Mouse (Mus musculus): ENCODE data around the gene Zfp566. TPM values are rescaled to one million over a fixed set of nuclear protein-coding genes. Genes with fewer than 3 reads are reported as not detected.
A peak's percentile ranks its signal among the peaks of the same experiment; 100 is the strongest.

Zfp566 gene
- total RNA-seq, 2 experiments from 2014 or later, result 2.2 TPM

DNA sequence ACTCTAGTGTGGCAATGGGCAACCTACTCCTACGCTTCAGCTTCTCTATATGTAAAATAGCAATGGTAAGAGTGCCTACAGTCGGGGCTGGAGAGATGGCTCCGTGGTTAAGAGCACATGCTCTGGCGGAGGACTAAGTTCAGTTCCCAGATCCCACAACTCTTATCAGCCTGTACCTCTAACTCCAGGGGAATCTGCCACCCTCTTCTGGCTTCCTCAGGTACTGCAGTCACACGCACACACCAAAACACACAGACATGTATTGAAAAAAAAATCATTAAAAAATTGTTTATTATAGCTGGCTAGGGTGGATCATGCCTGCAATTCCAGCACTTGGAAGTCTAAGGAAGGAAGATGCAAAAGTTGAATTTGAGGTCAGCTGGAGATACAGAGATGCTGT lies 27.8 kb downstream of the Zfp566 start:
- no peak for DNase-seq (ENCODE audit: low spot score)
- intact Hi-C loops (cut with DNase I), result no loop called here

DNA sequence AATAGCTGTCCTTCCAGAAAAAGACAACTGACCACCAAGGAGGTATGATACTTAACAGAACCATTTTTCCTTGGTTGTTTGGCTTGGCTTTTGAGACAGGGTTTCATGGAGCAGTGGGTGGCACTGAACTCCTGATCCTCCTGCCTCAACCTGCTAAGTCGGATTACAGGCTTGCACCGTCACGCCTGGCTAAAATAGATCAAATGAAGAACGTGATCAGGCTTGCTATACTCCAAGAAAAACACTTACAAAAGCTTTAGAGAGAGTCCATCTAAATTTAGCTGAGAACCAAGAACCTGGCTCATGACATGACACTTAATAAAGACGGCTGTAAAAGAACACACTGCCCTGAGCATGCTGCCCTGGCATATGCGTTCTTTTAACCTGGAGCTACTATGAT lies 30.0 kb downstream of the Zfp566 start:
- intact Hi-C loops (cut with DNase I), result no loop called here
- no peak for DNase-seq (ENCODE audit: low spot score)

DNA sequence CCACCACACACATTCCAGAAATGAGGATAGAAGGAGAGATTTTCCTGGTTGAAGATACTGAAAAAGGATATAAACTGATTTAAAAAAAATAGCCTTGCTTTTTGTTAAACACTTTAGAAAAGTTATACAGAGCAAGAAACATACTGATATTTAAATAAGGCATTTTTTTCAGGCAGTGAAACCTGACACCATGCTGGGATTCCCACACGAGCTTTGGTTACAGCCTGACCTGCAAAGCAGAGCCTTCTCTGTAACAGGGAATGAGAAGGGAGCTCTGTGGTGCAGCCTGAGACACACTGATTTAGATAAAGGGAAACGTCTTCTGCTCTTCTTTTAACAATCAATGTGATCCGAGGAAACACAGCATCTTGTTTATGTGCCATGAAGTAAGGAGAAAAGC lies 36.7 kb downstream of the Zfp566 start:
- no peak for DNase-seq (ENCODE audit: low spot score)
- intact Hi-C loops (cut with DNase I), result loop anchor here (5.0 kb wide), 2 partner anchors 34 to 146 kb away; partner anchors contain the start of genes Zfp27 and Zfp383

DNA sequence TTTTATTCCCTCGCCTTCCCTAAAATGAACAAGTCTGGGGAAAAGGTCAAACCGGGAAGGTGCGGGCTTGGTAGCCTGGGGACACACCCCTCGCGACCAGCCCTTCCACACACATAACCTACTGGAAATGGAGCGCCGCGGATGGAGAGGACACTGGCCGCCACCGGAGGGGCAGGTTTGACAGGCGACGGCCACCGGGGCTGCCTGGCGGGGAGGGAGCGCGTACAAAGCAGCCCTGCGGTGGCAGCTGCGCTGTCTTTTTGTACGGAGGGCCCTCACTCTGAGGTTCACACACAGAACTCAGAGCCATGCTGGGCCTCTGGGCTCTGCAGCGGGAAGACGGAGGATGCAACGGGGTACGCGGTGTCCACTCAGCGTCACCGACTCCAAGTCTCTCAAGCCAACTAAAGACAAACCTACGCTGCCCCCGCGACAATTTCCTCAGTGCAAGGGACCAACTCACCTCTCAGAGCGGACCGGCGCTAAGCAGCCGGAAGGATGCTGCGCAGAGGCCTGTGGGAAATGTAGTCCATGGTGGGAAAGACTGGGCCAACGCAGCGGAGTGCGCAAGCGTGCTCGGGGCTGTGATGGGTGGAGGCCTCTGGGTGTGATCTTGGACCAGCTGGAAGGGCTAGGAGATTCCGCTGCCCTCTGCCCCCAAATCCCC lies 39.3 kb downstream of the Zfp566 start, which contains the start of gene Zfp14:
TSS of gene Zfp14 (minus strand) at position 499 of the 667 bp plus-strand sequence.
- intact Hi-C loops (cut with DNase I), result loop anchor here (5.0 kb wide), 2 partner anchors 36 to 144 kb away; partner anchors contain the start of genes Zfp27 and Zfp383
- DNase-seq (ENCODE audit: low spot score), result peak; percentile 82

DNA sequence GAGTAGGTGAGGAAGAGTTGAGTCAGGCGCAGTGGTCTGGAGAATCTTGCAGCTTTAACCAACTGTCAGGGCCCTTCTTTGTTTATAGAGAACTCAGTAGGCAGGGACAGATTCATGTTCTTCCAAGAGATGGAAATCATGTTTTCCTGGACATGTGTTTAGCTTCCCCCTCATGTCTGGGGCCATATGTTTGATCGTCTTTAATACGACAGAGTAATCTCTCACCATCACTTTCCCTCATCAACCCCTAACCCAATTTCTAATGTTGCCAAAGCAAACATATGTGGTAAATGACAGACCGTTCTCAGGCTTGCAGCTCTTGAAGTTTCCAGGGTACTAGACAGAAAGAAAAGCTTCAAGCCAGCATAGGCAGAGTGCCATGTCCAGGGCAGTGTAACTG lies 42.2 kb downstream of the Zfp566 start:
- DNase-seq (ENCODE audit: low spot score), result no peak
- intact Hi-C loops (cut with DNase I), result no loop called here

- intact Hi-C loops (cut with DNase I), result no loop called here
- no peak for DNase-seq (ENCODE audit: low spot score)
Observed at GRCm38 (mm10) chr7:30044354-30044753, 46.0 kb downstream of the Zfp566 start.

GRCm38 (mm10) chr7:30034331-30034730 lies 56.0 kb downstream of the Zfp566 start:
- DNase-seq (ENCODE audit: low spot score), result no peak
- intact Hi-C loops (cut with DNase I), result no loop called here

DNA sequence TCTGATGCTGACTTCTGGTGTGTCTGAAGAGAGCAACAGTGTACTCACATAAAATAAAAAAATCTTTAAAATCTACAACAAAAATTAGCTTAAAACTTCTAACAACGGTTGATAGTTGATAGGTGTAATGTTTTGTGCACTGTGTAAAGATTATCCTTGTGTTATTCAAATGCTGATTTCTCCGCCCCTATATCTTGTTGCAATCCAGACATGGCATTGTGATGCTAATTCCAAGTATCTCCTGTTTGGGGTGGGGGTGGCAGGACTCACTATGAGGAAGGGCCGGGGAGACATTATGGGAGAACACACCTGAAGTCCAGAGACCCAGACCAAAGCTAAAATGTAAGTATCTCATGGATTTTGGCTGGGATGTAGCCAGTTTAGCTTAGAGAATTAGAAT lies 58.9 kb downstream of the Zfp566 start:
- intact Hi-C loops (cut with DNase I), result no loop called here
- no peak for DNase-seq (ENCODE audit: low spot score)

GRCm38 (mm10) chr7:30030677-30031076 lies 59.6 kb downstream of the Zfp566 start:
- DNase-seq (ENCODE audit: low spot score), result no peak
- intact Hi-C loops (cut with DNase I), result no loop called here

DNA sequence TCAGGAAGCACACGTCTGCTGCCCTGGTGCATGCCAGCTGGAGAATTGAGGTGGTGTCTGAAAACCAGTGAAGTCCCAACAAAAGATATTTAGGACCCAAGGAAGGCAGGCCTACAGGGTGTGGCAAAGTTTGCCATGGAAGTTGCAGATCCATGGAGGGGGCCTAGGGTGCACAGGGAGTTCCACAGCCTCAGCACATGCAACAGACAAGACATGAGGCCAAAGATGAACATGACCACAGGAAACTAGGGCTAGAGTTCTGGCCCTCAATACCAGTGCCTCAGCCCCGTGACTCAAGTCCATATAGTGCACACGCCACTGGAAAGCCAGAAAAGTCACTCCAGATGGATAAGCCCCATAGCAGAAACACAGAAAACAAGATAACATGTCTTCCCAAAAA lies 61.8 kb downstream of the Zfp566 start:
- intact Hi-C loops (cut with DNase I), result no loop called here
- DNase-seq (ENCODE audit: low spot score), result no peak

Small RNA genes within 50 kb of the gene (microRNA-seq; reads per million reads assigned to microRNA genes)
- gene Gm23368, result not detected

Other genes starting within 250 kb of the Zfp566 start
- 1 to 10 TPM in 1 of 2 experiments, under 1 TPM in 1; 0.16 to 1.1 TPM for gene Zfp940, start 236.9 kb downstream of the Zfp566 start, total RNA-seq (2021)
- 1 to 10 TPM; 3.0 to 3.5 TPM for gene Zfp420, start 230.5 kb downstream of the Zfp566 start, total RNA-seq (2021)
- gene Zfp27, start 184.0 kb downstream of the Zfp566 start, total RNA-seq (2021), result 1 to 10 TPM; 7.0 to 8.7 TPM
- gene Zfp383, start 182.3 kb downstream of the Zfp566 start, total RNA-seq (2021), result 1 to 10 TPM; 6.2 to 8.2 TPM
- 1 to 10 TPM; 6.6 to 7.8 TPM for gene Zfp74, start 136.4 kb downstream of the Zfp566 start, total RNA-seq (2021)
- 10 to 100 TPM; 24.5 to 28.1 TPM for gene Zfp568, start 106.6 kb downstream of the Zfp566 start, total RNA-seq (2021)
- 1 to 10 TPM; 2.2 to 2.8 TPM for gene Zfp14, start 39.1 kb downstream of the Zfp566 start, total RNA-seq (2021)
- 1 to 10 TPM; 1.9 to 2.0 TPM for gene Zfp82, start 17.6 kb downstream of the Zfp566 start, total RNA-seq (2021)
- gene Gm26920, start 117 bp downstream of the Zfp566 start, total RNA-seq (2021), result not detected
- gene Zfp260, start 4.2 kb upstream of the Zfp566 start, total RNA-seq (2021), result 10 to 100 TPM; 30.7 to 37.3 TPM
- gene Zfp382, start 31.4 kb upstream of the Zfp566 start, total RNA-seq (2021), result 1 to 10 TPM; 2.7 to 2.9 TPM
- 10 to 100 TPM; 27.7 to 31.0 TPM for gene Zfp146, start 79.2 kb upstream of the Zfp566 start, total RNA-seq (2021)
- 1,000 to 10,000 TPM; 2,700 to 2,749 TPM for gene Cox7a1, start 93.6 kb upstream of the Zfp566 start, total RNA-seq (2021)
- gene Capns1, start 108.3 kb upstream of the Zfp566 start, total RNA-seq (2021), result 100 to 1,000 TPM; 270 to 283 TPM
- gene Polr2i, start 141.4 kb upstream of the Zfp566 start, total RNA-seq (2021), result 10 to 100 TPM; 54.6 to 56.6 TPM
- 10 to 100 TPM; 54.1 to 56.7 TPM for gene Tbcb, start 141.7 kb upstream of the Zfp566 start, total RNA-seq (2021)
- not detected for gene Ovol3, start 145.2 kb upstream of the Zfp566 start, total RNA-seq (2021)
- not detected for gene Thap8, start 189.6 kb upstream of the Zfp566 start, total RNA-seq (2021)
- 1 to 10 TPM; 1.1 to 1.8 TPM for gene Wdr62, start 189.9 kb upstream of the Zfp566 start, total RNA-seq (2021)
- 1 to 10 TPM; 7.0 to 7.7 TPM for gene Clip3, start 201.2 kb upstream of the Zfp566 start, total RNA-seq (2021)
- 10 to 100 TPM; 23.1 to 24.6 TPM for gene Alkbh6, start 218.2 kb upstream of the Zfp566 start, total RNA-seq (2021)
- 1 to 10 TPM in 1 of 2 experiments, under 1 TPM in 1; 0.65 to 1.3 TPM for gene Syne4, start 224.3 kb upstream of the Zfp566 start, total RNA-seq (2021)
- under 1 TPM; 0.45 to 0.99 TPM for gene E130208F15Rik, start 231.2 kb upstream of the Zfp566 start, total RNA-seq (2021)
- 10 to 100 TPM; 12.1 to 12.3 TPM for gene Sdhaf1, start 233.4 kb upstream of the Zfp566 start, total RNA-seq (2021)